Mouse (Mus musculus) MEL (cell line): ENCODE results near the gene Rasgef1b. TPM values are rescaled to one million over a fixed set of nuclear protein-coding genes. Genes with fewer than 3 reads are reported as not detected.

Source experiments
- DNase-seq: peaks from one replicate; pipeline ENCODE4 v3.0.0; 2011; ENCODE audit warnings: low read depth, low spot score
- H3K27ac ChIP-seq: 2 replicates; pipeline ENCODE4 v1.5.1; 2012; ENCODE audit warnings: low read depth, mild to moderate bottlenecking, control low read depth, low read length, moderate library complexity; ENCODE audit not compliant: control insufficient read depth
- H3K27me3 ChIP-seq, 2 experiments: fragments of 150-350 bp in 1 of 2; sonication (generic) in 1 of 2; 2 replicates each; pipeline ENCODE4 v1.6.1; 2012; ENCODE audit warnings: low read length in 2 of 2, mild to moderate bottlenecking in 2 of 2, improper control_type of control experiment in 1 of 2, moderate library complexity in 1 of 2; ENCODE audit not compliant: insufficient read depth in 2 of 2, control insufficient read depth in 1 of 2
- H3K36me3 ChIP-seq, 2 experiments: 2 replicates each; pipeline ENCODE4 v1.6.1; 2012 to 2014; ENCODE audit warnings: low read length in 2 of 2, improper control_type of control experiment in 1 of 2, inconsistent platforms in 1 of 2, mild to moderate bottlenecking in 1 of 2; ENCODE audit not compliant: insufficient read depth in 2 of 2, control insufficient read depth in 1 of 2
- H3K4me1 ChIP-seq, 2 experiments: fragments of 150-350 bp in 1 of 2; sonication (generic) in 1 of 2; 2 replicates each; pipeline ENCODE4 v1.6.1; 2012; ENCODE audit warnings: low read length in 2 of 2, improper control_type of control experiment in 1 of 2, mild to moderate bottlenecking in 1 of 2; ENCODE audit not compliant: insufficient read depth in 2 of 2, control insufficient read depth in 1 of 2
- H3K4me3 ChIP-seq, 2 experiments: fragments of 150-350 bp in 1 of 2; sonication (generic) in 1 of 2; 2 replicates each; pipeline ENCODE4 v1.5.1; 2012; ENCODE audit warnings: low read depth in 2 of 2, low read length in 2 of 2, mild to moderate bottlenecking in 2 of 2, moderate library complexity in 2 of 2, control low read depth in 1 of 2, improper control_type of control experiment in 1 of 2; ENCODE audit not compliant: control insufficient read depth in 1 of 2, insufficient read depth in 1 of 2
- H3K79me2 ChIP-seq: 2 replicates; pipeline ENCODE4 v1.6.1; 2012; ENCODE audit warnings: mild to moderate bottlenecking, low read length, moderate library complexity; ENCODE audit not compliant: control insufficient read depth, poor library complexity, insufficient read depth
- H3K9ac ChIP-seq: 2 replicates; pipeline ENCODE4 v1.6.1; 2012; ENCODE audit warnings: low read depth, mild to moderate bottlenecking, control low read depth, low read length, moderate library complexity; ENCODE audit not compliant: control insufficient read depth, poor library complexity, severe bottlenecking
- H3K9me3 ChIP-seq: fragments of 150-350 bp; sonication (generic); replicated peaks from 2 replicates; pipeline ENCODE4 v1.6.1; 2012; ENCODE audit warnings: mild to moderate bottlenecking, low read length, improper control_type of control experiment, moderate library complexity; ENCODE audit not compliant: insufficient read depth
- CHD1 ChIP-seq: IDR thresholded peaks from 2 replicates; pipeline ENCODE4 v1.6.1; 2012; ENCODE audit warnings: low read depth, mild to moderate bottlenecking, inconsistent platforms, low read length, improper control_type of control experiment
- CHD2 ChIP-seq: IDR thresholded peaks from 2 replicates; pipeline ENCODE4 v1.6.1; 2011; ENCODE audit warnings: low read length, improper control_type of control experiment
- EP300 ChIP-seq, 2 experiments: IDR thresholded peaks; 2 replicates each; pipeline ENCODE4 v1.6.1; 2011; ENCODE audit warnings: improper control_type of control experiment in 2 of 2, low read length in 2 of 2, low read depth in 1 of 2, mild to moderate bottlenecking in 1 of 2
- GATA1 ChIP-seq: IDR thresholded peaks from 2 replicates; pipeline ENCODE4 v1.6.1; 2011; ENCODE audit warnings: low read depth, low read length, improper control_type of control experiment
- HCFC1 ChIP-seq: IDR thresholded peaks from 2 replicates; pipeline ENCODE4 v1.6.1; 2012; ENCODE audit warnings: low read depth, mild to moderate bottlenecking, inconsistent platforms, low read length, improper control_type of control experiment, moderate library complexity
- JUND ChIP-seq: IDR thresholded peaks from 2 replicates; pipeline ENCODE4 v1.6.1; 2011; ENCODE audit warnings: low read depth, mild to moderate bottlenecking, improper control_type of control experiment, low read length
- KAT2A ChIP-seq: conservative IDR thresholded peaks from 2 replicates; pipeline ENCODE4 v1.6.1; 2012; ENCODE audit warnings: low read depth, low read length, improper control_type of control experiment, inconsistent platforms
- MAFK ChIP-seq: IDR thresholded peaks from 2 replicates; pipeline ENCODE4 v1.6.1; 2011; ENCODE audit warnings: low read depth, mild to moderate bottlenecking, low read length, improper control_type of control experiment, borderline replicate concordance
- NRF1 ChIP-seq: IDR thresholded peaks from 2 replicates; pipeline ENCODE4 v1.6.1; 2014; ENCODE audit warnings: low read depth, mild to moderate bottlenecking, inconsistent platforms, low read length, improper control_type of control experiment, moderate library complexity; ENCODE audit not compliant: poor library complexity, insufficient read depth, severe bottlenecking
- POLR2AphosphoS2 ChIP-seq: IDR thresholded peaks from 2 replicates; pipeline ENCODE4 v1.6.1; 2011; ENCODE audit warnings: low read length, improper control_type of control experiment
- RCOR1 ChIP-seq: IDR thresholded peaks from 2 replicates; pipeline ENCODE4 v1.6.1; 2012; ENCODE audit warnings: low read depth, mild to moderate bottlenecking, inconsistent platforms, low read length, improper control_type of control experiment
- TBP ChIP-seq: IDR thresholded peaks from 2 replicates; pipeline ENCODE4 v1.8.0; 2011; ENCODE audit warnings: low read depth, low read length, improper control_type of control experiment
- TCF12 ChIP-seq: IDR thresholded peaks from 2 replicates; pipeline ENCODE4 v1.6.1; 2014; ENCODE audit warnings: low read depth, mild to moderate bottlenecking, inconsistent platforms, low read length, improper control_type of control experiment, moderate library complexity
- ZC3H11A ChIP-seq: IDR thresholded peaks from 2 replicates; pipeline ENCODE4 v1.6.1; 2012; ENCODE audit warnings: low read depth, mild to moderate bottlenecking, inconsistent platforms, low read length, improper control_type of control experiment
- ZMIZ1 ChIP-seq: IDR thresholded peaks from 2 replicates; pipeline ENCODE4 v1.6.1; 2012; ENCODE audit warnings: low read depth, mild to moderate bottlenecking, inconsistent platforms, low read length, improper control_type of control experiment, moderate library complexity
- ZNF384 ChIP-seq: IDR thresholded peaks from 2 replicates; pipeline ENCODE4 v1.6.1; 2012; ENCODE audit warnings: low read depth, mild to moderate bottlenecking, inconsistent platforms, low read length, improper control_type of control experiment
- polyA plus RNA-seq, 2 experiments: library from polyadenylated mRNA; stranded (reverse) in 1 of 2; unstranded in 1 of 2; fragments of >175 nt in 1 of 2; fragments of >200 nt in 1 of 2; gene quantifications; 2 replicates each; pipeline versions ENCODE4 v1.2.1 to v1.2.4; 2012; ENCODE audit warnings: low replicate concordance in 2 of 2, low read depth in 1 of 2; ENCODE audit not compliant: insufficient read length in 2 of 2, insufficient read depth in 1 of 2, missing spikeins in 1 of 2
- total RNA-seq: library from RNA; depleted of rRNA; stranded (reverse); fragments of 300-350 nt; gene quantifications from 2 replicates; pipeline ENCODE4 v1.2.3, GENCODE M21; 2012

The Rasgef1b gene
- total and polyA plus RNA-seq, 3 experiments: not detected

GRCm38 (mm10) chr5:99174608-99175385, 554.1 kb downstream of the Rasgef1b start:
- H3K4me1 ChIP-seq: no peaks in the 10 kb centered on the region
- H3K27me3 ChIP-seq: no peaks in the 10 kb centered on the region
- H3K9me3 ChIP-seq: no peaks in the 10 kb centered on the region
- no peak overlapping the region for H3K27ac ChIP-seq
- TF ChIP-seq ZC3H11A: no peak
- TF ChIP-seq TCF12: no peak
- TF ChIP-seq ZMIZ1: no peak
- TF ChIP-seq POLR2AphosphoS2: no peak
- TF ChIP-seq MAFK: no peak
- no peak for TF ChIP-seq JUND
- no peak for TF ChIP-seq EP300 (IDR thresholded peaks at IDR 0.05; ENCODE audit: low read depth in 1 of 2, low read length in 2 of 2)
- no peak for TF ChIP-seq TBP
- TF ChIP-seq ZNF384: no peak
- TF ChIP-seq GATA1: no peak
- H3K4me3 ChIP-seq: no peak overlapping the region
- no peaks in the 10 kb centered on the region for H3K79me2 ChIP-seq
- DNase-seq: no peak
- H3K36me3 ChIP-seq: no peaks in the 10 kb centered on the region
- H3K9ac ChIP-seq: no peak overlapping the region

DNA sequence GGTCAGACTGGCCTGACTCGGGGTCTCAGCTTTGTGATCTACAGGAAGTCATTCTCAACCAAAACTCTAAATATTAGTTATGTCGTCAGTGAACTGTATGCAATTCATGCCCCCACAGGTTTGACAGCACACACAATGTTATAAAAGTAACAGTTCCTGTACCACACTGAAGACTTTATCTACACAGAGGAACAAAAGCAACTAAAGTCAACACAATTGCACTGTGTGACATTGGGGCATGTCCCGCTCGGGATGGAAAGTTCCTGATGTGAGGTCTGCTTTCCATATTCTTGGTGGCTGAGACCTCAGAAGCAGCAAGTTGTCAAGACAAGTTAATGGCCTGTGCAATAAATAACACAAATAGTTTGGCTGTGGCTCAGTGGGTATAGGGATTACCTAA, 559.0 kb downstream of the Rasgef1b start:
- Histone ChIP-seq H3K27ac (no peak overlapping the region), H3K79me2 (no peaks in the 10 kb centered on the region), H3K9me3 (no peaks in the 10 kb centered on the region), H3K36me3 (no peaks in the 10 kb centered on the region), H3K9ac (no peak overlapping the region), H3K27me3 (no peaks in the 10 kb centered on the region), H3K4me3 (no peak overlapping the region), H3K4me1 (no peaks in the 10 kb centered on the region)
- TF ChIP-seq NRF1 (no peak), RCOR1 (no peak), HCFC1 (no peak), JUND (no peak), CHD1 (no peak), ZC3H11A (no peak), TBP (no peak), KAT2A (no peak), CHD2 (no peak)
- no peak for DNase-seq
